Mouse (Mus musculus): ENCODE measurements around the gene Ercc5.

GRCm38 (mm10) chr1:44217118-44217517 is 69.6 kb downstream of the Ercc5 start:
- TF ChIP-seq EP300 (IDR thresholded peaks at IDR 0.05; ENCODE audit: low read depth), result no peak
- TF ChIP-seq CTCF (IDR thresholded peaks at IDR 0.05; ENCODE audit: low read depth), result no peak

All from liver, embryonic 14.5 days (tissue).